Mouse (Mus musculus) liver, embryonic 14.5 days (tissue): ENCODE measurements around the gene Prr15.

Experiments
- CTCF ChIP-seq: IDR thresholded peaks from 2 replicates; pipeline ENCODE4 v1.5.1; 2016; ENCODE audit warnings: antibody characterized with exemption, low read depth, control low read depth
- EP300 ChIP-seq: IDR thresholded peaks from 2 replicates; pipeline ENCODE4 v1.6.1; 2016; ENCODE audit warnings: antibody characterized with exemption, low read depth

DNA sequence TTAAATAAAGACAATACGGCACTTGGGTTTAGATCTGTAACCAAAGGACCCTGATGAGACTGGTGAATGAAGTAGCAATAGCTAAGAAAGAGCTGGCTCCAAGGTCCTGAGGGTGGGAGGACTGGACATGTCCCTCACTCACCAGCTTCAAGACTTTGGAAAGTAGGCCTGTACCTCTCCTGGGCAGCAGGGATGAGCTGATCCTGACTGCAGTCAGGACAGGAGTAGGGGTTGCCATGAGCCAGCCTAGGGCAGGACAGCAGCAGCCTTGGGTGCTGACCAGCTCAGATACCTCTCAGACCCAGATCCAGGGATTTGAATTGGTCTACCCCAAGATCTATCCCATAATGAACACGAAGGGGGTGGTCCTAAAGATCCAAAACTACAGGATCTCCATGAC, 53.7 kb downstream of the Prr15 start:
- TF ChIP-seq CTCF (no peak), EP300 (no peak)
